Mouse (Mus musculus): ENCODE data around the gene Sftpa1. TPM values are rescaled to one million over a fixed set of nuclear protein-coding genes. Genes with fewer than 3 reads are reported as not detected.

Sftpa1 gene
- not detected in 2 replicates for polyA plus RNA-seq (2014; fragmentation: Nextera tagmentation; extraction: Ambion mirVana)

- Histone ChIP-seq H3K4me1 (replicated peaks; ENCODE audit: control insufficient read depth, insufficient read depth, low read length) (no peaks in the 10 kb centered on the region), H3K4me3 (replicated peaks; ENCODE audit: low read length) (no peak within 1 kb of the TSS), H3K9ac (no peak within 1 kb of the TSS), H3K9me3 (ENCODE audit: control insufficient read depth, low read length) (no peaks in the 10 kb centered on the region), H3K27me3 (ENCODE audit: control insufficient read depth, insufficient read depth, low read length) (no peaks in the 10 kb centered on the region), H3K4me2 (replicated peaks) (no peak within 1 kb of the TSS), H3K27ac (no peak within 1 kb of the TSS), H3K36me3 (replicated peaks; ENCODE audit: control insufficient read depth, insufficient read depth) (no peaks in the 10 kb centered on the region)
- WGBS = 94% methylated on average over 7 of the region's 7 CpGs
- DNase-seq (ENCODE audit: low spot score) (no peak), ATAC-seq (ENCODE audit: low FRiP score) (no peak)
Observed at GRCm38 (mm10) chr14:41131540-41131939, at the start of gene Sftpa1. TSS of gene Sftpa1 (plus strand) at chr14:41131782.

- Histone ChIP-seq H3K9ac (no peak overlapping the region), H3K36me3 (replicated peaks; ENCODE audit: control insufficient read depth, insufficient read depth) (no peaks in the 10 kb centered on the region), H3K4me1 (replicated peaks; ENCODE audit: control insufficient read depth, insufficient read depth, low read length) (no peaks in the 10 kb centered on the region), H3K27ac (no peak overlapping the region), H3K4me2 (replicated peaks) (no peak overlapping the region), H3K9me3 (ENCODE audit: control insufficient read depth, low read length) (no peaks in the 10 kb centered on the region), H3K4me3 (replicated peaks; ENCODE audit: low read length) (no peak overlapping the region), H3K27me3 (ENCODE audit: control insufficient read depth, insufficient read depth, low read length) (no peaks in the 10 kb centered on the region)
- WGBS = 88% methylated on average over 2 of the region's 2 CpGs
- DNase-seq (ENCODE audit: low spot score) (no peak), ATAC-seq (ENCODE audit: low FRiP score) (no peak)
Observed at GRCm38 (mm10) chr14:41082408-41082807, 49.2 kb upstream of the Sftpa1 start.

GRCm38 (mm10) chr14:41087509-41087908 lies 44.1 kb upstream of the Sftpa1 start:
- no peaks in the 10 kb centered on the region for H3K36me3 ChIP-seq (replicated peaks; ENCODE audit: control insufficient read depth, insufficient read depth)
- H3K4me1 ChIP-seq (replicated peaks; ENCODE audit: control insufficient read depth, insufficient read depth, low read length) = no peaks in the 10 kb centered on the region
- H3K27me3 ChIP-seq (ENCODE audit: control insufficient read depth, insufficient read depth, low read length) = no peaks in the 10 kb centered on the region
- 79% methylated on average over 1 of the region's 1 CpGs for WGBS
- no peak overlapping the region for H3K4me3 ChIP-seq (replicated peaks; ENCODE audit: low read length)
- H3K9ac ChIP-seq = no peak overlapping the region
- no peaks in the 10 kb centered on the region for H3K9me3 ChIP-seq (ENCODE audit: control insufficient read depth, low read length)
- H3K27ac ChIP-seq = no peak overlapping the region
- DNase-seq (ENCODE audit: low spot score) (no peak), ATAC-seq (ENCODE audit: low FRiP score) (no peak)
- no peak overlapping the region for H3K4me2 ChIP-seq (replicated peaks)

DNA sequence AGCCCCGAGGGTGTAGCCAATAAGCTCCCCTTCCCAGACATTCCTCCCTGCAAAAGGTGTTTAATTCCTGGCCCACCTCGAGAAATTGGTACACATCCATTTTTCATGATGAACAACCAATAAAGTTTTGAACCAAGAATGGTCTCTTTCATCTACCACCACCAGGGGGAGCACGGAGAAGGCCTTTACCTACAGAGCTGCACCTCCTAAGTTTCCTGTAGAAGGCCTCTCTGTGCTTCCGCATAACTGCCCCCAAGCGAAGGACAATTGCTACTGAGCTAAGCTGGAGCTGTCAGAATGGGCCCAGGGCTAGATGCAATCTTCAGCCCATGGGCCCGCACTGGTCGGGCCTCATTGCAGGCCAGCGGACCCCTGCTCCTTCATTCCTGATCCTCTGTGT lies 40.8 kb upstream of the Sftpa1 start:
- Histone ChIP-seq H3K27ac (no peak overlapping the region), H3K4me2 (replicated peaks) (no peak overlapping the region), H3K27me3 (ENCODE audit: control insufficient read depth, insufficient read depth, low read length) (no peaks in the 10 kb centered on the region), H3K4me1 (replicated peaks; ENCODE audit: control insufficient read depth, insufficient read depth, low read length) (no peaks in the 10 kb centered on the region), H3K9ac (no peak overlapping the region), H3K36me3 (replicated peaks; ENCODE audit: control insufficient read depth, insufficient read depth) (no peaks in the 10 kb centered on the region), H3K4me3 (replicated peaks; ENCODE audit: low read length) (no peak overlapping the region), H3K9me3 (ENCODE audit: control insufficient read depth, low read length) (no peaks in the 10 kb centered on the region)
- DNase-seq (ENCODE audit: low spot score) (no peak), ATAC-seq (ENCODE audit: low FRiP score) (no peak)
- WGBS = 53% methylated on average over 8 of the region's 8 CpGs

DNA sequence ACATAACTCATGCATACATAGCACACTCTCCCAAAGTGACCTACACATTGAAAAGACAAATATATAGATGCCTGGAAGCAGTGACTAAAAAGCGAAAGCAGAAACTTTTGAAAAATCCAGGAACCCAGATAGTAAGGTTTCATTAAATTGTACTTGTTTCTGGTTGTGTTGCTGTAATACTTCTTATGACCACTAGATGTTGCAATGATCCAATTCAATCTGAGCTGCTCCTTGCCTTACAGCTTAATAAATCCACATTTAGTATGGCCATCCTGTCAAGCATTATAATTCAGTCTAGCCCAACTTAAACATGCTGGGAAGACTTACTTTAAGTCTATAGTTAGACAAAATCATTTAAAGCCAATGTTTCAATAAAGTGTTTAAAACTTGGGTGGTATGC lies 37.5 kb upstream of the Sftpa1 start:
- WGBS = 63% methylated on average over 1 of the region's 1 CpGs
- H3K4me1 ChIP-seq (replicated peaks; ENCODE audit: control insufficient read depth, insufficient read depth, low read length) = no peaks in the 10 kb centered on the region
- DNase-seq (ENCODE audit: low spot score) (peak; percentile 44), ATAC-seq (ENCODE audit: low FRiP score) (no peak)
- H3K9me3 ChIP-seq (ENCODE audit: control insufficient read depth, low read length) = no peaks in the 10 kb centered on the region
- no peak overlapping the region for H3K4me3 ChIP-seq (replicated peaks; ENCODE audit: low read length)
- H3K27me3 ChIP-seq (ENCODE audit: control insufficient read depth, insufficient read depth, low read length) = no peaks in the 10 kb centered on the region
- H3K9ac ChIP-seq = no peak overlapping the region
- H3K36me3 ChIP-seq (replicated peaks; ENCODE audit: control insufficient read depth, insufficient read depth) = no peaks in the 10 kb centered on the region
- no peak overlapping the region for H3K27ac ChIP-seq
- no peak overlapping the region for H3K4me2 ChIP-seq (replicated peaks)

GRCm38 (mm10) chr14:41096296-41096860 lies 35.2 kb upstream of the Sftpa1 start:
- H3K36me3 ChIP-seq (replicated peaks; ENCODE audit: control insufficient read depth, insufficient read depth) = no peaks in the 10 kb centered on the region
- no peak overlapping the region for H3K4me3 ChIP-seq (replicated peaks; ENCODE audit: low read length)
- no peaks in the 10 kb centered on the region for H3K4me1 ChIP-seq (replicated peaks; ENCODE audit: control insufficient read depth, insufficient read depth, low read length)
- H3K27ac ChIP-seq = no peak overlapping the region
- ATAC-seq (ENCODE audit: low FRiP score) (no peak), DNase-seq (ENCODE audit: low spot score) (no peak)
- no peak overlapping the region for H3K4me2 ChIP-seq (replicated peaks)
- WGBS = 89% methylated on average over 3 of the region's 3 CpGs
- no peak overlapping the region for H3K9ac ChIP-seq
- no peaks in the 10 kb centered on the region for H3K27me3 ChIP-seq (ENCODE audit: control insufficient read depth, insufficient read depth, low read length)
- H3K9me3 ChIP-seq (ENCODE audit: control insufficient read depth, low read length) = no peaks in the 10 kb centered on the region

- Histone ChIP-seq H3K27ac (no peak overlapping the region), H3K4me2 (replicated peaks) (no peak overlapping the region)
Observed at GRCm38 (mm10) chr14:41098726-41099125, 32.9 kb upstream of the Sftpa1 start.

DNA sequence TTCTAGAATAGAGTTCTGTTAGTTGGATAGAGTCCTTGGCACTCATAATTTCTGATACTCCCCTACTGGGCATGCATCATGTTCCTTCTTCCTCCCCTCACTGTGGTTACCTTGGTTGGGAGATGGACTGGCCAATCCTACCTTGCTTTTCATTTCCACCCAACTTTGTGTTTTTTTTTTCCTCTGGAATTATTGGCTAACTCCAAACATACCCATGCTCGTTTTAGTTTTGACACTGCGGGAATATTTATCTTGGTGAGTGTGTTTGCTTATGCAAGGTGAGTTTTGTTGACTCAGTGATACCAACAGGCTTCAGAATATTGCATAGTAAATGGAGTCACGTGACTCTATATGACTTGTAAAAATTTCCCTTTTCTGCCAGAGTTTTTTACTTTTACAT lies 30.9 kb upstream of the Sftpa1 start:
- no peak overlapping the region for H3K4me3 ChIP-seq (replicated peaks; ENCODE audit: low read length)
- no peak overlapping the region for H3K27ac ChIP-seq
- WGBS = 91% methylated on average over 3 of the region's 3 CpGs
- ATAC-seq (ENCODE audit: low FRiP score) = no peak
- no peak overlapping the region for H3K4me2 ChIP-seq (replicated peaks)
- H3K9ac ChIP-seq = no peak overlapping the region
- H3K27me3 ChIP-seq (ENCODE audit: control insufficient read depth, insufficient read depth, low read length) = no peaks in the 10 kb centered on the region
- no peaks in the 10 kb centered on the region for H3K9me3 ChIP-seq (ENCODE audit: control insufficient read depth, low read length)
- no peaks in the 10 kb centered on the region for H3K4me1 ChIP-seq (replicated peaks; ENCODE audit: control insufficient read depth, insufficient read depth, low read length)
- DNase-seq (ENCODE audit: low spot score) = no peak
- no peaks in the 10 kb centered on the region for H3K36me3 ChIP-seq (replicated peaks; ENCODE audit: control insufficient read depth, insufficient read depth)

More at GRCm38 (mm10) chr14:41098726-41099125, 32.9 kb upstream of the Sftpa1 start:
- H3K9ac ChIP-seq = no peak overlapping the region
- 75% methylated on average over 1 of the region's 1 CpGs for WGBS
- H3K36me3 ChIP-seq (replicated peaks; ENCODE audit: control insufficient read depth, insufficient read depth) = no peaks in the 10 kb centered on the region
- H3K4me3 ChIP-seq (replicated peaks; ENCODE audit: low read length) = no peak overlapping the region
- no peaks in the 10 kb centered on the region for H3K9me3 ChIP-seq (ENCODE audit: control insufficient read depth, low read length)
- no peaks in the 10 kb centered on the region for H3K27me3 ChIP-seq (ENCODE audit: control insufficient read depth, insufficient read depth, low read length)
- ATAC-seq (ENCODE audit: low FRiP score) (no peak), DNase-seq (ENCODE audit: low spot score) (no peak)
- no peaks in the 10 kb centered on the region for H3K4me1 ChIP-seq (replicated peaks; ENCODE audit: control insufficient read depth, insufficient read depth, low read length)

GRCm38 (mm10) chr14:41101242-41101641 lies 30.3 kb upstream of the Sftpa1 start:
- Histone ChIP-seq H3K9ac (no peak overlapping the region), H3K4me3 (replicated peaks; ENCODE audit: low read length) (no peak overlapping the region), H3K4me1 (replicated peaks; ENCODE audit: control insufficient read depth, insufficient read depth, low read length) (no peaks in the 10 kb centered on the region), H3K36me3 (replicated peaks; ENCODE audit: control insufficient read depth, insufficient read depth) (no peaks in the 10 kb centered on the region), H3K27me3 (ENCODE audit: control insufficient read depth, insufficient read depth, low read length) (no peaks in the 10 kb centered on the region), H3K27ac (no peak overlapping the region), H3K9me3 (ENCODE audit: control insufficient read depth, low read length) (no peaks in the 10 kb centered on the region), H3K4me2 (replicated peaks) (no peak overlapping the region)
- no peak for DNase-seq (ENCODE audit: low spot score)
- WGBS = 89% methylated on average over 5 of the region's 5 CpGs
- ATAC-seq (ENCODE audit: low FRiP score) = no peak

DNA sequence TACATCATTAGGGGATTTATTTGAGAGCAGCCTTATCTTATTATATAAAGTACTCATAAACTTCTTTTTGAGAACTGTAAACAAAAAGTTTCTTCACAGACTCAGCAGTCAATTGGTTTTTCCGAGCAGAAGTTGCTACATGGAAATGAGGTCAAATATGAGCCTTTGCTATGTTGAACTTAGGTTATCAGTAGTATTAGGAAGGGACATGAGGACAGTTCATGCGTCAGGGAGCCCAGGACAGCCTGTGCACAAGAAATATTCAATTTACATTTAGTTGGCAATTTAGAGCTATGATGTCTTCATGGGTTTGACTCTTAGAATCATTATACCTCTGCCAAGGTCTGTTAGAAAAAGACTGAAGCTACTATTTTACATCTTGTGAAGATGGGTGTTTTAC lies 29.3 kb upstream of the Sftpa1 start:
- no peak overlapping the region for H3K4me3 ChIP-seq (replicated peaks; ENCODE audit: low read length)
- no peak overlapping the region for H3K27ac ChIP-seq
- no peak for ATAC-seq (ENCODE audit: low FRiP score)
- H3K27me3 ChIP-seq (ENCODE audit: control insufficient read depth, insufficient read depth, low read length) = no peaks in the 10 kb centered on the region
- no peaks in the 10 kb centered on the region for H3K9me3 ChIP-seq (ENCODE audit: control insufficient read depth, low read length)
- no peak overlapping the region for H3K9ac ChIP-seq
- H3K4me1 ChIP-seq (replicated peaks; ENCODE audit: control insufficient read depth, insufficient read depth, low read length) = no peaks in the 10 kb centered on the region
- no peak overlapping the region for H3K4me2 ChIP-seq (replicated peaks)
- no peaks in the 10 kb centered on the region for H3K36me3 ChIP-seq (replicated peaks; ENCODE audit: control insufficient read depth, insufficient read depth)
- WGBS = 87% methylated on average over 2 of the region's 2 CpGs
- DNase-seq (ENCODE audit: low spot score) = no peak
